Mouse (Mus musculus) cerebellum, adult 2 months (tissue): ENCODE data around the gene Cisd1.

ENCODE experiments used
- CTCF ChIP-seq: fragments of 200-500 bp; IDR thresholded peaks from 2 replicates; pipeline ENCODE4 v1.5.1; 2011; ENCODE audit warnings: low read depth, mild to moderate bottlenecking, control low read depth, low read length, moderate library complexity, borderline replicate concordance; ENCODE audit not compliant: insufficient read depth
- POLR2A ChIP-seq: fragments of 200-500 bp; IDR thresholded peaks from 2 replicates; pipeline ENCODE4 v1.6.1; 2011; ENCODE audit warnings: low read length, control low read depth, borderline replicate concordance; ENCODE audit not compliant: insufficient read depth

DNA sequence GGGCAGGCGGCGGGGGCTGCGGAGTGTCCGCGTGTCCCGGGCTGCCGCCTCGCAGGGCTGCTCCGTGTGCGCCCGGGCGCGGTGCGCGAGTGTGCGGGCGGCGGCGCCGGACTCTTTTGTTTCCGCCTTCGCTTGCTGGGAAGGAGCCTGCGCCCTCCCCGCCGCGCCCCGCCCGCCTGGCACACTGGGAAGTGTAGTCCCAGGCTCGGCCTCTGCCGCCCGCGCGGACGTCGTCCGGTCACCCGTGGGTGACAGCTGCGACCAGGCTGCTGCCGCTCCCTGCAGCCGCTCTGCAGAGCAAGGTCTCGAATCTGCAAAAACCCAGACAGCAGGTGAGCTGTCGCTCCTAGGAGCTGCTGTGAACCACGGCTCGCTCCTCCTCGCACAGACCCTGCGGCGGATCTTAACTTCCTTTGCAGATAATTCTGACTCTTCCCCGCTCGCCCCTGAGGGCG is 59.6 kb downstream of the Cisd1 start, which contains the start of gene Ube2d1:
- TF ChIP-seq POLR2A: peak; percentile 74
- peak; percentile 20; the same call in 1 of the 2 replicates for TF ChIP-seq CTCF
